Mouse (Mus musculus) cerebellum, postnatal 14 days (tissue): Measurements from ENCODE around the gene Ppp3cb.

Experiments
- DNase-seq, 2 experiments: peaks; one replicate each; pipeline ENCODE4 v3.0.0; 2021; ENCODE audit warnings: mixed read lengths in 2 of 2

The Ppp3cb gene

GRCm38 (mm10) chr14:20479291-20480194 lies 66.8 kb downstream of the Ppp3cb start, which contains the start of gene Anxa7:
Gene Anxa7 (minus strand): TSS chr14:20480133.
- DNase-seq: peak; percentile 70 to 74

- no peak for DNase-seq
These were observed 67.6 kb downstream of the Ppp3cb start for GRCm38 (mm10) chr14:20478801-20479200.

GRCm38 (mm10) chr14:20478385-20478784 lies 68.0 kb downstream of the Ppp3cb start:
- no peak for DNase-seq

GRCm38 (mm10) chr14:20477261-20478025 lies 68.9 kb downstream of the Ppp3cb start:
- DNase-seq: no peak

GRCm38 (mm10) chr14:20460216-20460615 lies 86.2 kb downstream of the Ppp3cb start:
- DNase-seq: peak in 1 of 2 experiments; percentile 18

GRCm38 (mm10) chr14:20458378-20458777 lies 88.0 kb downstream of the Ppp3cb start:
- DNase-seq: no peak

GRCm38 (mm10) chr14:20452929-20453328 lies 93.4 kb downstream of the Ppp3cb start:
- no peak for DNase-seq

GRCm38 (mm10) chr14:20451765-20452331 lies 94.5 kb downstream of the Ppp3cb start, which contains the start of gene Cfap70:
Gene Cfap70 (minus strand): TSS chr14:20452226.
- DNase-seq: peak; percentile 67 to 71

- DNase-seq: peak in 1 of 2 experiments; percentile 8
These were observed 95.1 kb downstream of the Ppp3cb start for GRCm38 (mm10) chr14:20451302-20451701.
